Mouse (Mus musculus): ENCODE data around the gene Nr2c2.
"Not testable (repeated sequence)": the region's sequence is repeated elsewhere in the genome, so short reads cannot be mapped to it uniquely, and the experiment has no call there.

Gene Nr2c2

DNA sequence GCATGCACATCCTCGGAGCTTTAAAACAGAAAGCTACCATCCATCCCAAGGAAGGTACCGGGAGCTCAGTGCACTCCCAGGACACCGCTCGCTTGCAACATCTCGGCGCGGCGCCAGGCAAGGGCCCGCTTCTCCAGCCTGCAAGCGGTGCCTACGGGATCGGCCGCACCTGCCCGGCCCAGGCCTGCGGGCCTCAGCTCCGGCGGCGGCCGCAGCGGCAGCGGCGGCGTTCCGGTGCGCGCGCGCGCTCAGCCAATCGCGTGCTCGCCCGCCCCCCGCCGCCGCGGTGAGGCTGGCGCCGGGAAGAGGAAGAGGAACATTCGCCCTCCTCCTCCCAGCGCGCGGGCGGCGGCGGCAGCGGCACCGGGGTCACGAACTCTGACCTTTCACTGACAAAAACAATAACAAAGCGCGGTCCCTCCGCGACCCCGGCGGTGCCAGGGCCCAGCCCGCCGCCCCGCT lies at the start of gene Nr2c2:
Nr2c2 (plus strand) TSS at position 261 of the 462 bp plus-strand sequence.
- DNase-seq (ENCODE audit: extremely low spot score, low spot score): peak; percentile 84

DNA sequence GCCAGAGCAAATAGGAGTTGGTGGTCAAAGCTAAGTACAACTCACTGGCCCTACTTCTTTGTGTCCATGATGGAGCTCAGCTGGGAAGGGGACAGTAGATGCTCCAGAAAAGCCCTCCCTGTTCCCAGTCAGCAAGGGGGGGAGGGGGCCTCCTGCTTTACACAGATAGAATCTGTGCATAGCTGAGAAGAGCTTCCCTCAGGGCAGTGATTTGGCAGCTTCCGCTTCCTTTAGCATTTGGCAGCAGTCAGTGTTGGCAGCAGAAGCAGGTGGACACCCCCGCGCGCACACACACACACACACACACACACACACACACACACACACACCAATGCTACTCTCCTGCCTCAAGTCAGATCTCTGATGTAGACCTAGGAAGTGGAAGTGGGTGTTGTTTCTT lies 49.1 kb upstream of the Nr2c2 start:
- no peak for DNase-seq (ENCODE audit: extremely low spot score, low spot score)

DNA sequence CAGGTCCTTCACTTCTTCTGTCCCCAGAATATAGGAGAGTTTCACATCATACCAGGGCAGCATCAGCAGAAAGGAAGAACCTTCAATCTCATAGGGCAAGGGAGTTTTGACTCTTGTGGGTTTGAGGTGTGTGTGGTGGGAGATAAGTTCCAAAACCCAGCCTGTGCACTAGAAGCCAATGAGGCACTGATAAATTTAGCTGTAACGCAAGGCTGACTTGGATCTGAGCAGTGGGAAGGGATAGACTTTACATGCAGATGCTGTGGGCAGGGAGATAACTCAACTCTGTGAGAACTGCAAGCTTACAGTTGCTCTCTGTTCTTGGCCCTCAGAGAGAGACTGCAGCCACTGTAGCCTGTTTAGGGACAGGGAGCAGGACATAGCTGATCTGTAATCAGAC lies 48.3 kb upstream of the Nr2c2 start:
- no peak for DNase-seq (ENCODE audit: extremely low spot score, low spot score)

DNA sequence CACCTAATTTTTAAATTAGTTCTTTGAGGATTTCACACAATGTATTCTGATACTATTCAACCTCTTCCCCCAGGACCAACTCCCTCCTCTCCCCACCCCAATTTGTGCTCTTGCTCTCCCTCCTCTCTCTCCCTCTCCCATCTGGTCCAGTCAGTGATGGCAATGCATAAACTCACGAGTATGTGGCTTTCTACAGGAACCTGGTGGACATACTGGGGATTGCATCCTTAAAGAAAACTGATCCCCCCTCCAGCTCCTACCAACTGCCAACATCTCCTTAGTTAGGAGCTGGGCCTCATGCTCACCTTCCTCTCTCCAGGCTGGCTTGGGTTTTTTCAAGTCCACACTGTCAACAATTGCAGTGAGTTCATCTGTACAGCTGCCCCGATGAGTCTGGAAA lies 33.4 kb upstream of the Nr2c2 start:
- DNase-seq (ENCODE audit: extremely low spot score, low spot score): no peak

- no peak for DNase-seq (ENCODE audit: extremely low spot score, low spot score)
Observed at GRCm38 (mm10) chr6:92061725-92062124, 29.5 kb upstream of the Nr2c2 start.

- no peak for DNase-seq (ENCODE audit: extremely low spot score, low spot score)
Observed at GRCm38 (mm10) chr6:92063452-92063851, 27.7 kb upstream of the Nr2c2 start.

DNA sequence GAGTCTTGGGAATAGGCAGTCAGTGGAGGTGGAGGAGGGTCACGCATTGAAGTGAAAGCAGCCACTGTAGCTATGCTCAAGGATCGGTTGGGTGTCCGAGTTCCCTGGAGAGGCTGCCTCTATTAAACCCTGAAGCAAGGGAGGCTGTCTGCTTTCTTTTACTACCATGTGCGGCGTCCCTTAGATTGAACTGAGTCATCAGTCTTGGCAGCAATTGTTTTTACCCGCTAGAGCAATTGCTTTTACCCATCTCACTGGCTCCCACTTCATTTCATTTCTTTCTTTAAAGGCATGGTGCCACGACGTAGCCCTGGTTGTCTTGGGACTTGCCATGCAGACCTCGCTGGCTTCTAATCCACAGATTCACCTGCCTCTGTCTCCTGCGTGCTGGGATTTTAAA lies 27.1 kb upstream of the Nr2c2 start:
- no peak for DNase-seq (ENCODE audit: extremely low spot score, low spot score)

GRCm38 (mm10) chr6:92065721-92066496 lies 25.3 kb upstream of the Nr2c2 start:
- DNase-seq (ENCODE audit: extremely low spot score, low spot score): peak; percentile 49

DNA sequence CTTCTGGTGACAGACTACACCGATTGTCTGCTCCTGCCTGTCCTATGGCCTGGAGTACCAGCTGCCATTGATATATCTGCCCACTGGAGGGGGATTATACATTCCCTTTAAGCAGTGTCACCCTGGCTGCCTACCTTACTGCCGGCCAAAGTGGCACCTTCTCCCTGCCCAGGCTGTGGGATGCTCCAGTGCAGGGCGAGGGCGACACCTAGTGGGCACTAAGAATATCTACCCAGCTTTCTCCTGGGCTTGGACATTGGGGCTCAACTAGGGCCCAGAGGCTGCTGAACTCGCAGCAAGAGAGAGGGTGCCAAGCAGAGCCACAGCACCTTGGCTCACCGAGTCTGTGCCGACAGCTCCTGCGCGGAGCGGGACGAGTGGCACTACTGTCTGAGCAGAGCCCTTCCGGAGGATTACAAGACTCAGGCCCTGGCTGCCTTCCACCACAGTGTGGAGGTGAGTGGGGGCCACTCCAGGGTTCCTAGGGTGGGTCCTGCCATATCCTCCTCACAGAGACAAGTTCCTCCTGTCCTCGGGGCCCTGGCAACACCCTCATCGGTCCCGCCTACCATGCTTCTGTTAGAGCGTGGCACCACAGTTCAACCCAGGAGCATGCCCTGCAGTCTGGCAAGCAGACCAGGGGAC lies 23.9 kb upstream of the Nr2c2 start:
- DNase-seq (ENCODE audit: extremely low spot score, low spot score): peak; percentile 71

- no peak for DNase-seq (ENCODE audit: extremely low spot score, low spot score)
Observed at GRCm38 (mm10) chr6:92071121-92071839, 19.9 kb upstream of the Nr2c2 start.

- no peak for DNase-seq (ENCODE audit: extremely low spot score, low spot score)
Observed at GRCm38 (mm10) chr6:92080730-92081129, 10.5 kb upstream of the Nr2c2 start.

DNA sequence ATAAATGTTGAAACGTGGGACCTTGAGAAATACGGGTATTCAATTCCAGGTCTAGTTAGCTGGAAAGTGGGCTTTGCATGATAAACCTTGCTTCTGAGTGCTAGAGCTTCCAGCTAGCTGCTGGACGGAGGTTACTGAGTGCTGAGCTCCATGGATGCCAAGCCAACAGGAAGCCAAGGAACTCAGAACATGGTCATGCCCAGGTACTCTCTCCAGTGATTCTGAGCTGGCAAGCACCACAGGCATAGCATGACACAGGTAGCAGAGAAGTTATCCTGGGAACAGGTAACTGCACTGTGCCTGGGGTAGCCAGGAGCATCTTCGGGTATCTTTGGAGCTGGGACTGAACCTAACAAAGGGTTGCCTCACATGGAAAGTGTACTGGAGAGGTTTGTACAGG lies 8.4 kb upstream of the Nr2c2 start:
- DNase-seq (ENCODE audit: extremely low spot score, low spot score): no peak

DNA sequence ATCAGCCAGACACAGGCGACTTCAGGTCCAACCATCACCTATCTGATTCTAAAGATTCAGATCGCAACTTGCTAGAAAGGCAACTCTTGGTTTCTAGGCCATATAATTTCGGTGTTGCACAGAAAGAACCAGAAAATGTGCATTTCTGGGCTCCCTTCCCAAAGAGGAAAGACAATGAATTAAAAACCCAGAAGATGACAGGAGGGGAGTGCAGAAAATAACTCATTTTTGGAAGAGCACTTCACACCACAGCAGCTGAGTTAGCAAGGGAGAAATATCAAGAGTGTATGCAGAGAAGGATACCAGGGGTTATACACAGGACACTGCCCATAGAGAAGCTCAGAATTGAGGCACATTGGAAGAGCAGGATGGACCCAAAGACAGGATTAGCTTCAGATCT lies 6.3 kb upstream of the Nr2c2 start:
- no peak for DNase-seq (ENCODE audit: extremely low spot score, low spot score)

GRCm38 (mm10) chr6:92089141-92089540 lies 2.0 kb upstream of the Nr2c2 start:
- DNase-seq (ENCODE audit: extremely low spot score, low spot score): not testable (repeated sequence)

GRCm38 (mm10) chr6:92089982-92090381 lies 1.2 kb upstream of the Nr2c2 start:
- DNase-seq (ENCODE audit: extremely low spot score, low spot score): no peak

DNA sequence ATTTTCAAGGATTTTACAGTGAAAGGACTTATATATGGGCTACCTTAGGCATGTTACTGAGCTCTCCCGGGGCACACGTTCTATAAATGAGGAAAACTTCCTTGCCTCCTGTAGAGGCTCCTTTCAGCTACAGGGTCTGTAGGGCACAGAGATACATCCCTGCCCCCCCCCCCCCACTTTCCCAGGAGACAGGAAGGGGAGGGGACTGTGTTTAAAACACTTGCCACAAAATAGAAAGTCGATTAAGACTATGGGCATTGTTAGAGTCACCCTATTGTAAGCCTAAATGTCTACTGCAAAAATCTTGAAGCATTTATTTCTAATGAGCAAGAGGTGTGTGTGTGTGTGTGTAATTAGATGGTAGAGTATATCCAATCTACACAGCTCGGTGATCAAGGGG lies 693 bp upstream of the Nr2c2 start:
- DNase-seq (ENCODE audit: extremely low spot score, low spot score): no peak

DNA sequence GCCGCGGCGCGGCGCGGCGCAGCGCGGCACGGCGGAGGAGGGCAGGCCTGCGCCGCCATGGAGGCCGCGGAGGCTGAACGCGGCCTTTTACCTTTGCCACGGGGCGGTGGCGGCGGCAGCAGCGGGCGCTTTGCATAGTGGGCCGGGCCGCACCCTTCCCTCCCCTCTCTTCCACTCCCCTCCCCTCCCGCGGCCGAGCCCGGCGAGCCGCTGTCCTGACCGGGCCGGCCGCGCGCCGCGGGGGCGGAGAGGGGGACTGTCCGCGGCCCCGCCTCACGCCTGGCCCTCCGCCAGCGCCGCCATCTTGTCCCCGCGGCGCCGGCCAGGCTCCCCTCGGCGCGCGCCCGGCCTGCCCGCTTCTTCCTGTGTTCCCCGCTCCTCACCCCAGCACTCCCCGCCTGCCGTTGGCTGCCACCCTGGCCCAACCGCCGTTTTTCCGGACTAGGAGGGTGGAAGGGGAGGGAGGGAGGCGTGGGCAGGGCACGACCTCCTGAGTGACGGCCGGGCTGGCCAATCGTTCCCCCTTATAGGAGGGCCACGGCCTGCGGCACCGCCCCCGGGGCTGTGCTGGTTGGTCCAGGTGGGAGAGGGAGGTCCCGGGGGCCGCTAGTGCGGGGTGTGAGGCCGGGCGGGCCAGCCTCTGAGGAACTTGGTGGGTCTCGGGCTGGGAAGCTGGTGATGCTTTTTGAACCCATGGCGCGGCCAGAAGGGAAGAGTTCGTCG lies 738 bp downstream of the Nr2c2 start:
- DNase-seq (ENCODE audit: extremely low spot score, low spot score): peak; percentile 99

GRCm38 (mm10) chr6:92092737-92093136 lies 1.5 kb downstream of the Nr2c2 start:
- DNase-seq (ENCODE audit: extremely low spot score, low spot score): peak; percentile 24

DNA sequence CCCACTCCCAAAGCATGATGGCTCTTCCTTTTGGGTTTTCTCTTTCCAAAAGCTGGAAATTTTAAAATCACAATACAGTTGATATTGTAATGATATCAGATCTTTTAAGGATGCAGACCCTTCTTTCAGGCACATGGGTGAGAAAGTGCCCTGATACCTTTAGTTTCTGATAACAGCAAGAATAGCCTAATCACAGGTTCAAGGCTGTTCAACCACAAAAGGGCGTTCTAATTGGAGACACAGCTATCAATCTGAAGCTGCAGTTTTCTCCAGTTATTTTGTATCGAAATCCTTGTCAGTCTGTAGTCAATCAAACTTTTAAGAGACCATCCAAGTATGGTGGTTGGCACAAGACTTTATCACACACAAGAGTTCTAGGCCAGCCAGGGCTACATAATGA lies 2.7 kb downstream of the Nr2c2 start:
- no peak for DNase-seq (ENCODE audit: extremely low spot score, low spot score)

- DNase-seq (ENCODE audit: extremely low spot score, low spot score): no peak
Observed at GRCm38 (mm10) chr6:92100679-92101360, 9.6 kb downstream of the Nr2c2 start.

DNA sequence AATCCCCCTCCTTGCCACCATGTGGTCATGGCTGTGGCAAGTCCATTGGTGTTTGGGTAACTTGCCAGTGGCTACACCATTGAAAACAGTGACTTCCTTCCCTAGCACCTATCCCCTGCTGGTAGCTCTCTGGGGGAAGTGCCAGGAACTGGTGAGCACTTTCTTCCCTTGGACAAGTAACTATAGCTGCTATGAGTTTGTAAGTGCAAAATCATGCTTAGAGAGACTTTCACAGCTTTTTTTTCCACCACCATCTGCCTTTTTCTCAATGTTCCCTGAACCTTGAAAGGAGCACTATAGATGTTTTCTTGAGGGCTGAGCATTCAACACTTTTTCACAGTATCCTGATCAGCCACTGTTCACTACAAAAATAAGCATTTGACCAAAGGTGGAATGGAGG lies 33.4 kb downstream of the Nr2c2 start:
- DNase-seq (ENCODE audit: extremely low spot score, low spot score): no peak

Measured in neural tube, embryonic 10.5 days (tissue).